Mouse (Mus musculus): Measurements from ENCODE around the gene 1700022I11Rik.

GRCm38 (mm10) chr4:42921536-42921935 lies 47.9 kb upstream of the 1700022I11Rik start:
- no peak for TF ChIP-seq CTCF (IDR thresholded peaks at IDR 0.05; ENCODE audit: low read depth)
- no peak for TF ChIP-seq EP300 (IDR thresholded peaks at IDR 0.05; ENCODE audit: low read depth)

All from liver, embryonic 14.5 days (tissue).